Mouse (Mus musculus): ENCODE results near the gene Efcab7. TPM values are rescaled to one million over a fixed set of nuclear protein-coding genes. Genes with fewer than 3 reads are reported as not detected.

The Efcab7 gene
- total RNA-seq (2021), result 10 to 100 TPM in 1 of 2 experiments, 1 to 10 TPM in 1; 9.4 to 11.6 TPM

- DNase-seq, result peak; percentile 82
- intact Hi-C loops (cut with DNase I), result no loop called here
Observed at GRCm38 (mm10) chr4:99829094-99830073, at the start of gene Efcab7. Gene Efcab7 (plus strand): TSS chr4:99829198.

- intact Hi-C loops (cut with DNase I), result no loop called here
Observed at GRCm38 (mm10) chr4:99792365-99792764, 36.6 kb upstream of the Efcab7 start.

GRCm38 (mm10) chr4:99816697-99817460, 12.1 kb upstream of the Efcab7 start:
- intact Hi-C loops (cut with DNase I), result no loop called here

More at GRCm38 (mm10) chr4:99792365-99792764, 36.6 kb upstream of the Efcab7 start:
- no peak for DNase-seq

GRCm38 (mm10) chr4:99828337-99828736, 661 bp upstream of the Efcab7 start:
- intact Hi-C loops (cut with DNase I), result no loop called here
- no peak for DNase-seq

More at GRCm38 (mm10) chr4:99816697-99817460, 12.1 kb upstream of the Efcab7 start:
- DNase-seq, result no peak

DNA sequence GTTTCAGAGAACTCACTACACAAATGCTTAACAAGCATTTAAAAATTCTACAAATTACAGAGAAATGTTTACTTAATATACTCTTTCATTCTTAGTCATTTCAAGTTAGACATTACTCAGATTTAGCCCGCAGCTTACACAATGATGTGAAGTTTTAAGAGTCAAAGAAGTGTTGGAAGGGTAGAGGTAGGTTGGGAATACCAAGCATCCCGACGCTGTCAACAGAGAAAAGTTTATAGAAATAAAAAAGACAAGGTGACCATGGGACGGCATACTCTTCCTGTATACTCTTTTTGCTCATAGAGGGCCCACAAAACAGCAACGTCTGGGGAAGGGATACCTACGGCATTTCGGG, 282 bp upstream of the Efcab7 start:
- no peak for DNase-seq
- intact Hi-C loops (cut with DNase I), result no loop called here

DNA sequence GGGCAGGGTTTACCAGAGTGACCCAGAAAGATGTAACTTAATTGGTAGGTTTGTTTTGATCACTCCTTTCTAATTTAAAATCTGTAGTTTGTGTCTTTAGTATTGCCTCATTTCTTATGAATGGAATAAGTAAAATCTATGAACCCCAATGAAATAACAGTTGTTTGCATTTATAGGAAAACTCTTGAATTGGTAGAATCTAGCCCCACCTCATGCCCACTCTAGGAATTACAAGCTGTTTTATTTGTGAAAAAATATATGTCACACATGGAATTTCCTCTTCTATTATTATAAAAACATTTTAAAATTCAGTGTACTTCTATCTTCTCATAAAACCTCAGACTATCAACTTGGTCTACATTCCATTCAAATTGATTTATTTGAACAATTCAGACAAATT, 52.9 kb downstream of the Efcab7 start:
- intact Hi-C loops (cut with DNase I), result no loop called here
- DNase-seq, result peak; percentile 6

- DNase-seq, result no peak
- intact Hi-C loops (cut with DNase I), result no loop called here
Observed at GRCm38 (mm10) chr4:99882405-99882804, 53.4 kb downstream of the Efcab7 start.

DNA sequence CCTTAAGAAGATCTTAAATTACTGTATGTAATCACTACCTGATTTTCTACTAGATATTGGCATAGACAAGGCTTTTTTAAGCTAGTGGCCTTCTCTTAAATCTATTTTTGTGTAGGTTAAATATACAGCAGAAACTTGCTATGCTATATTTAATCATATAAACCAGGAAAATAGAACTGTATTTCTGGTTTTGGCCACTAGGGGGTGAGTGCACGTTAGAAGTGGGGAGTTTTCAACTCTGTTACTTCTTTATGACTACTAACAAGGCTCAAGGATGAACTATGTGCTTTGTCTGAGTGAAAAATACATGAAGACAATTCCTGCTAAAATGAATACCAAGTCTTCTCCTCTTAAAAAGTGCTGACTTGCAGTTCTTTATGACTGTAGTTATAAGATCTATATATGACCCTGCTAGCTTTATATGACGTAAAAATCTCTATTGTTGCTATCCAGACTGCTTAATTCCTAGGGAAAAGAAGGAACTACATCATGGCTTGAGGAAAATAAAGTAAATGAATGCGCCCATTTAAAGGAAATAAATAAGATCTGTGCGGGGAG, 85.0 kb downstream of the Efcab7 start:
- intact Hi-C loops (cut with DNase I), result no loop called here
- no peak for DNase-seq

DNA sequence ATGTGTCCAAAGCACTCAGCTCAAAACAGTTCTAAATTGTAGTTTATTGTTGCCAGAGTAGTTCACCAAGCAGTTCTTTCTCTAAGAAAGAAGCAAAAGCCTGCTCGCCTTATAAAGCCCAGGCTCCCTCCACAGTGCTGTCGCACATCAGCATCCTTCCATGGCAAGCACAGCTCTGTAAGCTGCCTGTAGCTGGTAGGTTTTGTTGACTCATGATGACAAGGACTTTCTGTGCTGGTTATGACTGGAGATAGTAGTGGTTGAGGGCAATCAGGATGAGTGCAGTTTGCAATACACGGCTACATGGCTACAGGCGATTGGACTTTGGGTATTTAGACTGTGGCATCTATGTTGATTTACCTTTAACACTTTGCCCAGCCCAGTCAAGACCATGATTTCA, 97.4 kb downstream of the Efcab7 start:
- no peak for DNase-seq
- intact Hi-C loops (cut with DNase I), result no loop called here

DNA sequence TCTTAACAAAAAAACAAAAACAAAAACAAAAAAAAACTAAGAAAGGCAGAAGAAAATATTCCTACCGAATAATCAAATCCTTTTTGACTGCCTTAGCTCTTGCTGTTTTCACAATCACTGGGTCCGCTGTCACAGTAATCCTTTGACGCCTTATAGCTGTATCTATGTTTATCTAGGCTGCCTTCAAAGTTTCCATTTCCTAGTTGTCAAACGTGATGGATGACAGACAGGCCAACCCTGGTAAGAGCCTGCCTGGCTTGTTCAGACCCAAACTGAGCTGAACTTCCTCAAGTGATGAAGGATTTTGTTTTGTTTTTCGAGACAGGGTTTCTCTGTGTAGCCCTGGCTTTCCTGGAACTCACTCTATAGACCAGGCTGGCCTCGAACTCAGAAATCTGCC, 99.5 kb downstream of the Efcab7 start:
- intact Hi-C loops (cut with DNase I), result no loop called here
- DNase-seq, result no peak

DNA sequence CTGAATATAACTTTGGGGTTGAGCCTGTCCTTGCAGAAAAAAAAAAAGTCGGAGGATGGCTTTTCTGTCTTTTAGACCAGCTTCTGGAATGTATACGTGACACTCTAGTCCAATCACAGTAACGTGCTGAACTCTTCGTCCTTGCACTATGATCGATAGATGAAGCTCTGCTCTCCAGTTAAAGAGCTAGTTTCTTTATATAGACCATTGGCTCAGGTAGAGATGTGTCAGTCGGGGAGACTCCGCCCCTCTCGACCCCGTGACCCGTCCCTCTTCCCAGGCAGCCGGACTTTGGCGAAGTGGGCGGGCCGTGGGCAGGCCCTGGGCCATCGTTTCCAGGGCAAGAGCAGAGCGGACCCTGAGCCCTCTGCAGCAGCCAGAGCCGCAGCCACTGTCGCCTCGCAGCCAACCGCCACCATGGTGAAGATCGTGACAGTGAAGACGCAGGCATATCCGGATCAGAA, 100.2 kb downstream of the Efcab7 start, which contains the start of gene Pgm1:
Pgm1 (plus strand) TSS at position 266 of the 464 bp plus-strand sequence.
- intact Hi-C loops (cut with DNase I), result no loop called here

GRCm38 (mm10) chr4:99929613-99930517, 100.9 kb downstream of the Efcab7 start, which contains the start of gene Itgb3bp:
Gene Itgb3bp (minus strand): TSS chr4:99929813.
- peak; percentile 80 for DNase-seq
- intact Hi-C loops (cut with DNase I), result no loop called here

More for the DNA sequence above, 100.2 kb downstream of the Efcab7 start, which contains the start of gene Pgm1:
- peak; percentile 78 for DNase-seq

GRCm38 (mm10) chr4:99930518-99931239, 101.7 kb downstream of the Efcab7 start:
- DNase-seq, result no peak
- intact Hi-C loops (cut with DNase I), result no loop called here

DNA sequence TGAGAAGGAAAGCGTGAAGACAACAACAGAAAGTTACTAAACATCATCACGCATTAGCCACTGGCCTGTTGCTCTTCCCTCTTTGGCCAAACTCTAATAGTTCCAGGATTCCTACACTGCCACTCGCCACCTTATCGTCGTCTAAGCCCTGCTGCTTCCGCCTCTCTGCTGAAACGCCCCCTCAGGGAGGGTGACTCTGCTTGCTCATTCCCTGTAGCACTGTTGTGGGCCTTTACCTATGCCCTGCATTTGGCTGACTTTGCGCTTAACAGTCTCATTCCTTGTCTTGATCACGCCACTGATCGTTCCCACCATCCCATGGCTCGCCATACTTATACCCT, 102.2 kb downstream of the Efcab7 start:
- intact Hi-C loops (cut with DNase I), result no loop called here
- no peak for DNase-seq

DNA sequence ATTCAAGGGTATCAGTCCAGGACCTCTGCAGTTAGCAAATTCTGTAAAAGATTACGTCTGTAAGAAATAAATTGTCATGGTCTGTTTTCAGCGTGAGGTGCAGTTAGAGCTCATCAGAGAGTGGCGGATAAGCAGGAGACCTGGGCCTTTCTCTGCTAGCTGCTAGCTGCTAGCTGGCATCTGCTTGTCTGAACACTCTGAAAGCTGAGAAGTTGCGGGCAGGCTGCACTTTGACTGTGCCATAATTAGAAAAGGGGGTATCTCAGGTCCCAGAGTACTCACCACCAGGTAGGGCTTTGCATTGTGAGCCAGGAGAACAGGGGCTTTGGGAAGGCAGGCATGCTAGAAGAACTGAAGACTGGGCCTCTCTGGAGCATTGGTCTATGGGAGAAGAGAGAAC, 102.8 kb downstream of the Efcab7 start:
- no peak for DNase-seq
- intact Hi-C loops (cut with DNase I), result no loop called here

DNA sequence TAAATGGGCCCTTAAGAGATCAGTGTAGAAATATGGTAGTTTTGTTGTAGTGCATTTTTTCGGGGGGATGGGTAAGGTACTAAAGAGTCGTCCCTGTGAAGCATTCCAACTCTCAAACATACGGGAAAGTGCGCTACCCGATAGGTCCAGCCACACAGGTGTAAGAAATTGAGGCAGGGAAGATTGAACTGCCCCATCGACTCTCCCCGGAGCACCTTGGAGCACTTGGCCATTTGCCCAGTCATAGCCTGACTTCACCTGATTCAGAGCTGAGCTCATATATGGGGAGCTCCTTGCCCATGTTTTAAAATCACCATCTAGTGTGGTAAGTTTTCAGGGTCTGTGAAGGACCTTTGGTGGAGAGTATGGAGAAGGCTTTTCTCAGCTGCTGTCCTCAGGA, 105.9 kb downstream of the Efcab7 start:
- DNase-seq, result no peak
- intact Hi-C loops (cut with DNase I), result no loop called here

- DNase-seq, result no peak
- intact Hi-C loops (cut with DNase I), result no loop called here
Observed at GRCm38 (mm10) chr4:99936278-99936677, 107.3 kb downstream of the Efcab7 start.

GRCm38 (mm10) chr4:99939711-99940505, 110.9 kb downstream of the Efcab7 start:
- peak; percentile 74 for DNase-seq
- intact Hi-C loops (cut with DNase I), result no loop called here

Data from left cerebral cortex, postnatal 4 days (tissue).